Mouse (Mus musculus) G1E (cell line): ENCODE measurements around the gene Terb2.

Experiments
- CTCF ChIP-seq: IDR thresholded peaks from 2 replicates; pipeline ENCODE4 v1.5.1; 2012; ENCODE audit warnings: low read depth, low read length, inconsistent platforms, mixed read lengths
- GATA1 ChIP-seq: IDR thresholded peaks from 2 replicates; pipeline ENCODE4 v1.6.1; 2012; ENCODE audit warnings: borderline replicate concordance, low read length, inconsistent platforms, mixed read lengths

- TF ChIP-seq GATA1 = no peak
- no peak for TF ChIP-seq CTCF
These were observed 47.3 kb downstream of the Terb2 start for GRCm38 (mm10) chr2:122233341-122233740.
